Mouse (Mus musculus) urinary bladder, adult 18-20 months (tissue): ENCODE measurements at regions not wholly inside any gene's neighbourhood (a gene's known extent, or its start where the extent isn't known, plus 50 kb on each side); places are given as distances from the start of the nearest gene placed in this dataset.
"Not testable (repeated sequence)": the region's sequence is repeated elsewhere in the genome, so short reads cannot be mapped to it uniquely, and the experiment has no call there.

Experiments used
- DNase-seq, 2 experiments: peaks; one replicate each; pipeline ENCODE4 v3.0.0; 2022; ENCODE audit warnings: low spot score in 2 of 2, mixed read lengths in 2 of 2

DNA sequence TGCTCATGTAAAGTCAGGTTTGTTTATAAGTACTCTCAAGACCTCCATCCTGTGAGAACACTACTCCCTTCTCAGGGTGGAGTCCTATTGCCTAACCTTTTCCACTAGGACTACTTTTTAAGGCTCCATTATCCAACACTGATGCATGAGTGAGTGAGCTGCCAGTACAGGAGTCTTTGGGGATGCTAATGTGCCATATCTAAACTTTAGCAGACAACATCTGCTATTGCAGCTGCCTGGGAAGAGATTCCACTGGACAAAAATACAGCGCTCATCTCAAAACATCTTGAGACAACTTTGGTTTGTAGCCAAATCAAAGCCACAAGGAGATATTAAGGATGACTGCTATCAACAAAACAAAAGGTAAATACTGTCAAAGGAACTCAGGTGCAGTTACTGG lies 52.3 kb upstream of the Gm10985 start:
- DNase-seq = no peak

- no peak for DNase-seq
These were observed 55.2 kb upstream of the Gm10985 start for GRCm38 (mm10) chr3:53789706-53790105.

DNA sequence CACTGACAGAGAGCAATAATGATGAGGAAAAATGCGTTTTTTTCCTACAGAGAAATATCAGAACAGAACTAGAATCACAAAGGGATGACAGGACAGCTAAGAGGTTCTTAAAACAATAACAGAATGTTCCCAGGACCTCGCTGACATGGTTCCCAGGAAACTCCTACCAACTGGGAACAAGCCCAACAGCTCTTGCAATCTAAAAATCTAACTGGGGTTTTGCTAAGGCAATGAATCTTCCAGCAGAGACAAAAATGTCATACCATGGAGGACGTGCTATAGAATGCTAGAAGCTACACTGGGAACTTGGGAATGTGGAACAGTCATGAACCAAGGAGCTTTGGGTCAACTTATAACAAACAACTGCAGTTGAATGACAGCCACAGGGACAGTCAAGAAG lies 59.7 kb upstream of the Gm10985 start:
- DNase-seq = no peak

- DNase-seq = no peak
These were observed 68.2 kb upstream of the Gm10985 start for GRCm38 (mm10) chr3:53776668-53777067.

GRCm38 (mm10) chr3:53767601-53768000 lies 77.3 kb upstream of the Gm10985 start:
- no peak for DNase-seq

- no peak for DNase-seq
These were observed 80.9 kb upstream of the Gm10985 start for GRCm38 (mm10) chr3:53763981-53764380.

DNA sequence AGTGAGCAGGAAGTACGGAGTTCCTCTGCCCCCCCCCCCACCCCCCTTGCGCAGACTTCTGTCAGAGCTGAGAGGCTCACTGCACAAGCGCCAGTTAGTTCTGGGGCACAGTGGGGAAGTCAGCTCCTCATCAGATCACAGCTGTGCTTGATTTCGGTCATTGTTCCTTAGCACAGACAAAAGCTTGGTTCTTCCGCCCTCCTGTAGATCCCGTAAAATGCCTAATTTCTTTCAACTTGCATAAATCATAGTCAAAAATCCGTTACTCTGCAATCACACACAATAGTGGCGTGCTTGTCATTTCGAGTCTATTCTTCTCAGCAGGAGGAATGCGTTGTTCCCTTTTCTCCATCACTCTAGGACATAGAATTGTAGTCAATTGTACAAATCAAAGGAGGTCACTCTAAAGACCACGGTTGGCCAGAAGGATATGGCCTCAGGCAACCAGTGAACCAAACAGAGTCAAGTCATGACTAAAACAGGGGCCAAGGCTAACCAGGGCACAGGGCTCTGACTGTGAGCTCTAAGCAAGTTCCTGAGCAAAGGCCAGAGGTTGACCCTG lies 83.3 kb upstream of the Gm10985 start:
- no peak for DNase-seq

- no peak for DNase-seq
These were observed 88.6 kb upstream of the Gm10985 start for GRCm38 (mm10) chr3:53756115-53756853.

GRCm38 (mm10) chr3:53737161-53737560 lies 80.0 kb upstream of the Frem2 start:
- no peak for DNase-seq

- not testable (repeated sequence) for DNase-seq
These were observed 78.5 kb upstream of the Frem2 start for GRCm38 (mm10) chr3:53735607-53736006.

DNA sequence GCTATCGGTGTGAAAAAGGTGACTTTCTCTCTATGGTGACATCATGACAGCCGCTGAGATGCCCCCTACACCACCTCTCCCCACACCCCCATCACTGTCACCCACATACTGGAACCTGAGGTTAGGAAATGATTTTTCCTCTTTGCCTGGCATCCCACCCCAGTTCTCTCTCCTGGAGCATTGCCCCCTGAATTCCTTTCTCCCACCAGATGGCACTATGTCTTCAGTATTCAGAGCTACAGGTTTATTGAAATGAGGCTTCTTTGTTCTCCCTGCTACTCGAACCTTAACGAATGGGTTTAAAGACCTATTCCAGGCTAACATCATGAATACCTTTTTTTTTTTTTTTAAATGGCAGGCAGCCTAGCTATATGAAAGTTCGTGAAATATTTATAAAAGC lies 78.0 kb upstream of the Frem2 start:
- no peak for DNase-seq

DNA sequence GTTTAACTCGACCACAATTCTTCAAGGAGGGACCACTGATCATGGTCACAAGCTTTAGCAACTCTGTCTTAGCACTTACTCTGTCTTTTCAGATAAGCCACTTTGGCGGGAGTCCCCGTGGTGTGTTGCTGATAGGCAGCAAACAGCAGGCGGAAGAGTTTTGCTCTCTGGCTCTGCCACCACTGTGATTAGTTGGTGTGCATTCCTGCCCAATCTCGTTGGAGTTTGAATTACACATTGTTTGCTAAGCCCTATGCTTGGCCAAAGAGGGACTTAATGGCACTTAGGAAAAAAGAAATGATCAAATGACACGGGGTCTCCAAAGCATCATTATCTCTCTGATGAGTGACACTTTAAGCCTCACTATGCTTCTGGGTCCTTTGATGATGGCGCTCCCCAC lies 73.3 kb upstream of the Frem2 start:
- DNase-seq = no peak

GRCm38 (mm10) chr3:53729810-53730209 lies 72.7 kb upstream of the Frem2 start:
- peak; percentile 13 to 48 for DNase-seq

DNA sequence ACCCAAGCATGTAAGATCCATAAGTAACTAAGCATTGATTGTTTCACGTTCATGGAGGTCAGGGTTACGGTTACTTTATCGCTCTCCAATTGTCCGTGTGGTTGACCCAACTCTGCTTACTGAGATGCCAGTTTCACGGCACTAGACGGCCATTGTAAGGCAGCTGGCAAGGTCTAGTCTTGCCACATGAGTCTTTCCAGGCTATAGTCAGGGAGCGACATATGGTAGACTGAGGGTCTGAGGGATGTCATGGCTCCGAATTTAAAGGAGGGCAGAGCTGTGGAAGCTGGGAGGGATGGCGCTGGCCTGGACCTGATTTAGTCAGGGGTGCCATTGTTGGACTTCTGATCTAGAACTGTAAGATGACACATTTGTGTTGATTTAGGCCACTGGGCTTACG lies 72.0 kb upstream of the Frem2 start:
- DNase-seq = no peak

- no peak for DNase-seq
These were observed 70.6 kb upstream of the Frem2 start for GRCm38 (mm10) chr3:53727737-53728136.

DNA sequence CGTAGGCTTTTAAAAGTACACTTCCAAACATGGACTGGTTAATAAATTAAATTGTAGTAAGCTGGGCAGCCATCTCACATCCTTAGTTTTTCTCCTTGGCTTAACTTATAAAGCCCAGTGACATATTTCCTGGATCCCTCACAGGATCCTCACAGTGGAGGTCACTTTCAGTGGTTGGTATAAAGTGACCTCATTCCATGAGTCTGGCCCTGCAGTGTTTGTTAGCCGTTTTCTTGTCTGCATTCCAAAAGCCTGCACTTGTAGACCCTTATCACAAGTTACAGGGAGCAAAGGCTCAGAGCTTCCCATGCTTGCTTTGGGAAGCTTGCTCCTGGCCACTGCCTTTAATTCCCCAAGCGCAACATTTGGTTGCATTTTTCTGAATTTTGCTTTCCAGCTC lies 49.9 kb upstream of the Frem2 start:
- DNase-seq = no peak
